Mouse (Mus musculus): Measurements from ENCODE around the gene Hacl1. TPM values are rescaled to one million over a fixed set of nuclear protein-coding genes. Genes with fewer than 3 reads are reported as not detected.

Gene Hacl1
- polyA plus RNA-seq, 1 experiment from 2014 or later: 13.0 TPM

DNA sequence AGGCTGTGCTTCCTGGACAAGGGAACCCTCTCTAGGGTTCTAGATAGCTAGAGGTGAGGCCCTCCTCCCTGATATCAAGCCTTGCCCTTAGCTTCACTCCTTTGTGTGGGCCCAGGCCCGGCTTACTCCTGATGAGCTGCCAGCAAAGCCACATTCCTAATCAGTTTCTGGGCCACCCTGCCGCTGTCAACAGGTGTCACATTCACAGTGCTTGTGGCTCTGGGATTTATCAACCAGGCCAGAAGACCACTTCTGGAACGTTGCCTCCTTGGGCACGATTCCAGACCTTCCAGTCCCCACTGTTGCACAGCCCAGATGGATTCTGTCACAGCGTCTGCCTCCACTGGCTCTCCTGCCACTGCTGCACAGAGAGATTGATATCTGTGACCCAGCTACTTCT lies 80.2 kb downstream of the Hacl1 start:
- WGBS: 8% methylated on average over 5 of the region's 5 CpGs
- ATAC-seq (ENCODE audit: insufficient read depth, low FRiP score, low read depth): 0 out of 2 replicates have a peak, but pooled peaks have one; percentile 33
- H3K4me1 ChIP-seq: peaks cover 4% of the 10 kb centered on the region; the same call in 1 of the 2 replicates

GRCm38 (mm10) chr14:31559216-31559615 lies 81.9 kb downstream of the Hacl1 start:
- Histone ChIP-seq H3K4me2 (no peak overlapping the region), H3K4me1 (peaks cover 4% of the 10 kb centered on the region; the same call in 1 of the 2 replicates), H3K4me3 (replicated peaks) (no peak overlapping the region), H3K9ac (no peak overlapping the region), H3K27ac (no peak overlapping the region), H3K27me3 (replicated peaks) (no peaks in the 10 kb centered on the region), H3K9me3 (no peaks in the 10 kb centered on the region), H3K36me3 (no peaks in the 10 kb centered on the region)
- no peak for ATAC-seq (ENCODE audit: insufficient read depth, low FRiP score, low read depth)
- WGBS: 60% methylated on average over 5 of the region's 5 CpGs

More for the DNA sequence above, 80.2 kb downstream of the Hacl1 start:
- no peak overlapping the region for H3K9ac ChIP-seq
- no peak overlapping the region for H3K4me2 ChIP-seq
- no peaks in the 10 kb centered on the region for H3K27me3 ChIP-seq (replicated peaks)
- no peak overlapping the region for H3K4me3 ChIP-seq (replicated peaks)
- no peaks in the 10 kb centered on the region for H3K9me3 ChIP-seq
- no peaks in the 10 kb centered on the region for H3K36me3 ChIP-seq
- no peak overlapping the region for H3K27ac ChIP-seq

DNA sequence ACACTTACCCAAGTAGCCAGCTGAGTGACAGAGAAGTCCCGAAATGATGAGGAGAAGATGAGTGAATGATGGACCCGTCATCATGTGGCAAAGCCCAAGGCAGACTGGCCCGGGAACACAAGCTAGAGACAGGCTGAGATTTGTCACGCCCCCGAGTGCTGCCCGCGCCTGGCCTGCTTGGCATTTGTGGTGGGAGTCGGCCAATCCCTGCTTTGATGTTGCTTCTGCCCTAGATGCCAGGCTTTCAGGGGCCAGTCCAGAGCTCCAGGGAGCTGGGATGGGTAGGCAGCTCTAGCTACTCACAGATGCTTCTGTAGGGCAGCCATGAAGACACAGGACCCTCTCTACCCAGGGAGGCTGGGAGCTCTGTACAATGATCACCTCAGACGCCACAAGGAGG lies 83.3 kb downstream of the Hacl1 start:
- 70% methylated on average over 9 of the region's 9 CpGs for WGBS
- no peak overlapping the region for H3K4me2 ChIP-seq
- H3K36me3 ChIP-seq: no peaks in the 10 kb centered on the region

GRCm38 (mm10) chr14:31557273-31557672 lies 83.8 kb downstream of the Hacl1 start:
- Histone ChIP-seq H3K4me2 (no peak overlapping the region), H3K9ac (no peak overlapping the region), H3K36me3 (no peaks in the 10 kb centered on the region), H3K4me3 (replicated peaks) (no peak overlapping the region), H3K27me3 (replicated peaks) (no peaks in the 10 kb centered on the region), H3K9me3 (no peaks in the 10 kb centered on the region), H3K27ac (no peak overlapping the region), H3K4me1 (peaks cover 4% of the 10 kb centered on the region; the same call in 1 of the 2 replicates)
- 88% methylated on average over 8 of the region's 8 CpGs for WGBS
- ATAC-seq (ENCODE audit: insufficient read depth, low FRiP score, low read depth): no peak

More for the DNA sequence above, 83.3 kb downstream of the Hacl1 start:
- ATAC-seq (ENCODE audit: insufficient read depth, low FRiP score, low read depth): no peak
- Histone ChIP-seq H3K9me3 (no peaks in the 10 kb centered on the region), H3K9ac (no peak overlapping the region), H3K27me3 (replicated peaks) (no peaks in the 10 kb centered on the region), H3K4me3 (replicated peaks) (no peak overlapping the region), H3K4me1 (peaks cover 4% of the 10 kb centered on the region; the same call in 1 of the 2 replicates), H3K27ac (no peak overlapping the region)

GRCm38 (mm10) chr14:31556526-31557260 lies 84.4 kb downstream of the Hacl1 start:
- Histone ChIP-seq H3K4me1 (peaks cover 4% of the 10 kb centered on the region; the same call in 1 of the 2 replicates), H3K36me3 (no peaks in the 10 kb centered on the region), H3K27ac (no peak overlapping the region), H3K9me3 (no peaks in the 10 kb centered on the region), H3K27me3 (replicated peaks) (no peaks in the 10 kb centered on the region), H3K4me3 (replicated peaks) (no peak overlapping the region), H3K4me2 (no peak overlapping the region), H3K9ac (no peak overlapping the region)
- ATAC-seq (ENCODE audit: insufficient read depth, low FRiP score, low read depth): no peak
- 86% methylated on average over 9 of the region's 9 CpGs for WGBS

DNA sequence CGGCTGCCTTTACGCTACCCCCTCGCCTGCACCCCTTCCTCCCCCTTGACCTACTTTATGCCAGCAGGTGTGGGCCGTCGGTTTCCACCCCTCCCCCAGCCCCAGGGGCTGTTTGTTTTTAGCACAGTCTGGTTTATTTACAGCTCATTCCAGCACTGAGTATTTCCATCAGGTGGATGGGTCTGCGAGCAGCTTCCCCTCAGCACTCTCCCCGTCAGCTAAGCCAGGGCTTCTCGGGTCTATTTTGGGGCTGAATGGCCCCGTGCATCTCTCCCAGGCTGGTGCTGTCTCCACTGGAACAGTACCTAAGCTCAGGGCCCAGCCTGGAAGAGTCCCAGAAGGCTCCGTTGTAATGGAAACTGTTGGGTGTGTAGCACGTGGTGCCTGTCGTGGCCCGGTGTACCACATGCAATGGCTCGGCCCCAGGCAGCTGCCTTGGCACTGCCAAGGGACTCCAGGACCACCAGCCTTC lies 85.1 kb downstream of the Hacl1 start:
- no peak overlapping the region for H3K9ac ChIP-seq

GRCm38 (mm10) chr14:31555021-31555420 lies 86.1 kb downstream of the Hacl1 start:
- no peaks in the 10 kb centered on the region for H3K4me1 ChIP-seq
- H3K9me3 ChIP-seq: no peaks in the 10 kb centered on the region
- H3K27me3 ChIP-seq (replicated peaks): no peaks in the 10 kb centered on the region
- ATAC-seq (ENCODE audit: insufficient read depth, low FRiP score, low read depth): no peak
- no peak overlapping the region for H3K4me3 ChIP-seq (replicated peaks)
- H3K9ac ChIP-seq: no peak overlapping the region
- H3K36me3 ChIP-seq: no peaks in the 10 kb centered on the region
- WGBS: 85% methylated on average over 7 of the region's 7 CpGs
- no peak overlapping the region for H3K27ac ChIP-seq
- no peak overlapping the region for H3K4me2 ChIP-seq

More for the DNA sequence above, 85.1 kb downstream of the Hacl1 start:
- ATAC-seq (ENCODE audit: insufficient read depth, low FRiP score, low read depth): no peak
- no peak overlapping the region for H3K4me3 ChIP-seq (replicated peaks)
- 55% methylated on average over 14 of the region's 14 CpGs for WGBS
- H3K27me3 ChIP-seq (replicated peaks): no peaks in the 10 kb centered on the region
- H3K4me2 ChIP-seq: no peak overlapping the region
- no peaks in the 10 kb centered on the region for H3K9me3 ChIP-seq
- H3K4me1 ChIP-seq: peaks cover 4% of the 10 kb centered on the region; the same call in 1 of the 2 replicates
- no peak overlapping the region for H3K27ac ChIP-seq
- no peaks in the 10 kb centered on the region for H3K36me3 ChIP-seq

Other genes with a start within 250 kb of the Hacl1 start
- gene Sh3bp5, start 205.2 kb downstream of the Hacl1 start, polyA plus RNA-seq (2015; fragmentation: Nextera tagmentation; extraction: Ambion mirVana): 19.8 and 22.0 TPM in 2 replicates
- 21.6 and 22.4 TPM in 2 replicates for gene Eaf1, start 146.9 kb downstream of the Hacl1 start, polyA plus RNA-seq (2015; fragmentation: Nextera tagmentation; extraction: Ambion mirVana)
- 56.6 and 56.7 TPM in 2 replicates for gene Mettl6, start 146.2 kb downstream of the Hacl1 start, polyA plus RNA-seq (2015; fragmentation: Nextera tagmentation; extraction: Ambion mirVana)
- gene Colq, start 49.9 kb downstream of the Hacl1 start, polyA plus RNA-seq (2015; fragmentation: Nextera tagmentation; extraction: Ambion mirVana): 0.63 and 1.1 TPM in 2 replicates
- gene Gm49387, start 408 bp downstream of the Hacl1 start, polyA plus RNA-seq (2015; fragmentation: Nextera tagmentation; extraction: Ambion mirVana): not detected in 2 replicates
- gene Btd, start 258 bp downstream of the Hacl1 start, polyA plus RNA-seq (2015; fragmentation: Nextera tagmentation; extraction: Ambion mirVana): 27.5 and 27.6 TPM in 2 replicates
- 6.9 and 7.6 TPM in 2 replicates for gene Ankrd28, start 189.4 kb upstream of the Hacl1 start, polyA plus RNA-seq (2015; fragmentation: Nextera tagmentation; extraction: Ambion mirVana)

Data from stomach, embryonic 15.5 days (tissue).